Mouse (Mus musculus): ENCODE data around the gene Suds3.

DNA sequence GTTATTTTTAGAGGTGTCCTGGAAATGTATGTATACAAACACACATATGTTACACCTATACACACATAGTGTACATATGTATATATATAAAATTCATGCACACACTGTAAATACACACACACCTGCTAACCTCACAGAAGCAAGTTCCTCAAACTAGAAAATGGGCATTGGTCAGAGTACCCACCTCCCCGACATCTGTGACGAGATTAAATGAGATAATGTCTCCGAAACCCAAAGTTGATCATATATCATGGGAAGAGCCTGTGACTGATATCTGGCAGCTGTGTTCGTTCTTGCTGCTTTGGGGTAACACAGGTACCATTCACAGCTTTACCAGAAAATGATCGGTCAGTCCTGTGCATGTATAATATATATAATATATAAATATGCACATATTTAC is 20.7 kb upstream of the Suds3 start:
- no peak for TF ChIP-seq CTCF (IDR thresholded peaks at IDR 0.05; ENCODE audit: extremely low read depth, insufficient read depth, insufficient read length, insufficient replicate concordance)
- TF ChIP-seq POLR2A (IDR thresholded peaks at IDR 0.05; ENCODE audit: low read depth, low read length) = no peak
